Mouse (Mus musculus) heart, embryonic 11.5 days (tissue): ENCODE data around the gene Pex11b. TPM values are rescaled to one million over a fixed set of nuclear protein-coding genes. Genes with fewer than 3 reads are reported as not detected.
A peak's percentile ranks its signal among the peaks of the same experiment; 100 is the strongest.

Source experiments
- ATAC-seq: fragments of 200-750 bp; cut with Nextera tagmentation; replicated peaks from 2 replicates; pipeline ENCODE4 v1.8.0; 2017; ENCODE audit warnings: moderate library complexity; ENCODE audit not compliant: insufficient number of reproducible peaks, low FRiP score, low TSS enrichment
- H3K27ac ChIP-seq: fragments of 300-500 bp; sonication (generic); 2 replicates; pipeline ENCODE4 v1.5.1; 2014; ENCODE audit warnings: mild to moderate bottlenecking, low read depth, low read length
- H3K27me3 ChIP-seq: fragments of 300-500 bp; sonication (generic); 2 replicates; pipeline ENCODE4 v1.6.1; 2014; ENCODE audit warnings: mild to moderate bottlenecking, low read length, mixed read lengths; ENCODE audit not compliant: control insufficient read depth, insufficient read depth
- H3K36me3 ChIP-seq: fragments of 300-500 bp; sonication (generic); 2 replicates; pipeline ENCODE4 v1.6.1; 2014; ENCODE audit warnings: mild to moderate bottlenecking, low read length, moderate library complexity, mixed read lengths; ENCODE audit not compliant: control insufficient read depth, insufficient read depth
- H3K4me1 ChIP-seq: fragments of 300-500 bp; sonication (generic); 2 replicates; pipeline ENCODE4 v1.6.1; 2014; ENCODE audit warnings: low read length; ENCODE audit not compliant: control insufficient read depth, insufficient read depth
- H3K4me2 ChIP-seq: fragments of 300-500 bp; sonication (generic); 2 replicates; pipeline ENCODE4 v1.6.1; 2014; ENCODE audit warnings: mild to moderate bottlenecking, moderate library complexity
- H3K4me3 ChIP-seq: fragments of 300-500 bp; sonication (generic); 2 replicates; pipeline ENCODE4 v1.5.1; 2014; ENCODE audit warnings: low read depth, low read length
- H3K9ac ChIP-seq: fragments of 300-500 bp; sonication (generic); 2 replicates; pipeline ENCODE4 v1.6.1; 2014; ENCODE audit warnings: mild to moderate bottlenecking, low read depth, low read length, moderate library complexity
- H3K9me3 ChIP-seq: fragments of 300-500 bp; sonication (generic); replicated peaks from 2 replicates; pipeline ENCODE4 v1.6.1; 2016; ENCODE audit warnings: low read length; ENCODE audit not compliant: control insufficient read depth
- WGBS: fragments of 180-500 bp; shearing (Covaris S2); extraction: QIAGEN DNeasy Blood & Tissue Kit; methylation state at CpG from one replicate; pipeline ENCODE4 v1.1.7; 2014; ENCODE audit not compliant: insufficient replicate concordance; 5-methylcytosine and 5-hydroxymethylcytosine counted together
- polyA plus RNA-seq: library from polyadenylated mRNA; unstranded; fragments of >200 nt; fragmentation: Nextera tagmentation; extraction: Ambion mirVana; gene quantifications from 2 replicates; pipeline ENCODE4 v1.2.1, GENCODE M21; 2014

The Pex11b gene
- polyA plus RNA-seq, 1 experiment from 2014 or later = 37.7 TPM

GRCm38 (mm10) chr3:96632058-96632457 is 3.1 kb upstream of the Pex11b start:
- no peak overlapping the region for H3K4me3 ChIP-seq
- no peaks in the 10 kb centered on the region for H3K9me3 ChIP-seq
- H3K27me3 ChIP-seq = no peaks in the 10 kb centered on the region
- no peak overlapping the region for H3K27ac ChIP-seq
- peaks cover 15% of the 10 kb centered on the region for H3K4me1 ChIP-seq
- H3K9ac ChIP-seq = no peak overlapping the region
- ATAC-seq = no peak
- H3K4me2 ChIP-seq = no peak overlapping the region
- 0 out of 2 replicates have a peak, but pooled peaks cover 3% of the 10 kb centered on the region for H3K36me3 ChIP-seq

GRCm38 (mm10) chr3:96634015-96634414 is 1.2 kb upstream of the Pex11b start:
- WGBS = 55% methylated on average over 1 of the region's 1 CpGs
- no peak for ATAC-seq
- Histone ChIP-seq H3K27me3 (no peaks in the 10 kb centered on the region), H3K4me2 (no peak overlapping the region), H3K36me3 (peaks cover 3% of the 10 kb centered on the region; the same call in 1 of the 2 replicates), H3K27ac (no peak overlapping the region), H3K4me3 (no peak overlapping the region), H3K4me1 (peaks cover 15% of the 10 kb centered on the region), H3K9me3 (no peaks in the 10 kb centered on the region), H3K9ac (no peak overlapping the region)

- peak overlapping the region; percentile 79 for H3K27ac ChIP-seq
- peaks cover 13% of the 10 kb centered on the region for H3K4me1 ChIP-seq
- 11% methylated on average over 15 of the region's 15 CpGs for WGBS
- H3K36me3 ChIP-seq = peaks cover 5% of the 10 kb centered on the region; the same call in 1 of the 2 replicates
- ATAC-seq = no peak; the same call in 1 of the 2 replicates
- H3K4me2 ChIP-seq = peak overlapping the region; percentile 95
- H3K9ac ChIP-seq = peak overlapping the region; percentile 95
- no peaks in the 10 kb centered on the region for H3K9me3 ChIP-seq
- H3K4me3 ChIP-seq = peak overlapping the region; percentile 92
- H3K27me3 ChIP-seq = no peaks in the 10 kb centered on the region
These were observed 730 bp downstream of the Pex11b start for GRCm38 (mm10) chr3:96635906-96636305.

GRCm38 (mm10) chr3:96636448-96636847 is 1.3 kb downstream of the Pex11b start:
- Histone ChIP-seq H3K4me3 (peak overlapping the region; percentile 92), H3K9me3 (no peaks in the 10 kb centered on the region), H3K4me1 (peaks cover 12% of the 10 kb centered on the region), H3K36me3 (peaks cover 5% of the 10 kb centered on the region), H3K4me2 (peak overlapping the region; percentile 95), H3K9ac (peak overlapping the region; percentile 95), H3K27ac (no peak overlapping the region), H3K27me3 (no peaks in the 10 kb centered on the region)
- WGBS = 60% methylated on average over 11 of the region's 11 CpGs
- ATAC-seq = no peak

GRCm38 (mm10) chr3:96639219-96639618 is 4.0 kb downstream of the Pex11b start:
- H3K27ac ChIP-seq = no peak overlapping the region
- 89% methylated on average over 1 of the region's 1 CpGs for WGBS
- H3K4me1 ChIP-seq = peaks cover 12% of the 10 kb centered on the region
- H3K36me3 ChIP-seq = peaks cover 9% of the 10 kb centered on the region
- no peak overlapping the region for H3K4me3 ChIP-seq
- no peak overlapping the region for H3K4me2 ChIP-seq
- H3K9ac ChIP-seq = no peak overlapping the region
- no peaks in the 10 kb centered on the region for H3K27me3 ChIP-seq
- no peak for ATAC-seq
- no peaks in the 10 kb centered on the region for H3K9me3 ChIP-seq

- Histone ChIP-seq H3K4me3 (no peak within 1 kb of the TSS), H3K9ac (no peak within 1 kb of the TSS), H3K4me1 (peaks cover 3% of the 10 kb centered on the region; the same call in 1 of the 2 replicates), H3K9me3 (no peaks in the 10 kb centered on the region), H3K36me3 (peaks cover 9% of the 10 kb centered on the region), H3K27ac (no peak within 1 kb of the TSS), H3K4me2 (peak within 1 kb of the TSS; percentile 38), H3K27me3 (no peaks in the 10 kb centered on the region)
- 57% methylated on average over 7 of the region's 7 CpGs for WGBS
- 0 out of 2 replicates have a peak, but pooled peaks have one; percentile 18 for ATAC-seq
These were observed 10.0 kb downstream of the Pex11b start, which contains the start of gene Itga10 for GRCm38 (mm10) chr3:96645018-96645649. Gene Itga10, plus strand, starts transcription at chr3:96645584.

- Histone ChIP-seq H3K27me3 (no peaks in the 10 kb centered on the region), H3K9me3 (no peaks in the 10 kb centered on the region), H3K4me1 (peaks cover 6% of the 10 kb centered on the region; the same call in 1 of the 2 replicates), H3K36me3 (peaks cover 6% of the 10 kb centered on the region), H3K9ac (no peak overlapping the region), H3K4me2 (no peak overlapping the region), H3K4me3 (no peak overlapping the region), H3K27ac (no peak overlapping the region)
- WGBS = 78% methylated on average over 3 of the region's 3 CpGs
- ATAC-seq = no peak
These were observed 12.2 kb downstream of the Pex11b start for GRCm38 (mm10) chr3:96647365-96647764.

GRCm38 (mm10) chr3:96660901-96661300 is 25.7 kb downstream of the Pex11b start:
- Histone ChIP-seq H3K4me1 (peaks cover 8% of the 10 kb centered on the region; the same call in 1 of the 2 replicates), H3K36me3 (no peaks in the 10 kb centered on the region), H3K27ac (no peak overlapping the region), H3K4me3 (no peak overlapping the region), H3K27me3 (peaks cover 3% of the 10 kb centered on the region), H3K9ac (no peak overlapping the region), H3K9me3 (no peaks in the 10 kb centered on the region), H3K4me2 (no peak overlapping the region)
- no peak for ATAC-seq
- WGBS = 82% methylated on average over 2 of the region's 2 CpGs
